Mouse (Mus musculus) embryo, embryonic 10 days (tissue): ENCODE results near the gene Nat8f2.
A peak's percentile ranks its signal among the peaks of the same experiment; 100 is the strongest.
"Not testable (repeated sequence)": the region's sequence is repeated elsewhere in the genome, so short reads cannot be mapped to it uniquely, and the experiment has no call there.

Experiments
- DNase-seq: peaks from one replicate; pipeline ENCODE4 v3.0.0-alpha.2; 2015; ENCODE audit warnings: low spot score

Nat8f2 gene

GRCm38 (mm10) chr6:85869006-85869405 is at the start of gene Nat8f2:
Nat8f2 (minus strand) TSS chr6:85869158.
- not testable (repeated sequence) for DNase-seq

- DNase-seq = not testable (repeated sequence)
These were observed 49.4 kb upstream of the Nat8f2 start for GRCm38 (mm10) chr6:85918341-85918740.

DNA sequence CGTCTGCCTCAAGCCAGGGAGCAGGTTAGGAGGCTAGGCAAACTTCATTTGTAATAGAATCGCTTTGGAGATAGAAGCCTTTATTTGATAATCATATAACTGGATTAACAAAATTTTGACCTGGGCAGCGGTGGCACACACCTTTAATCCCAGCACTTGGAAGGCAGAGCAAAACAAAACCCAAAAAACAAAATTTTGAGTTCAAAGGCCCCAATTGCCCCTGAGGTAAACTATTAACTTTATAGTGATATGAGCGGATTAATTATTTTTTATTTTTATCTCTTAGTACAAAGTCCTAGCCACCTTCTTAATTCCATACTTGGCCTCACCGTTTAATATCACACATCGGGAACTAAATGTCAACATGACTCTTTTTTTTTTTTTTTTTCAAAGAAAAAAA is 47.6 kb upstream of the Nat8f2 start:
- DNase-seq = no peak

- peak; percentile 83 for DNase-seq
These were observed 46.9 kb upstream of the Nat8f2 start, which contains the start of gene Nat8f1 for GRCm38 (mm10) chr6:85915539-85916513. Nat8f1 (minus strand) TSS chr6:85915687.

- peak; percentile 22 for DNase-seq
These were observed 46.2 kb upstream of the Nat8f2 start for GRCm38 (mm10) chr6:85915141-85915538.

DNA sequence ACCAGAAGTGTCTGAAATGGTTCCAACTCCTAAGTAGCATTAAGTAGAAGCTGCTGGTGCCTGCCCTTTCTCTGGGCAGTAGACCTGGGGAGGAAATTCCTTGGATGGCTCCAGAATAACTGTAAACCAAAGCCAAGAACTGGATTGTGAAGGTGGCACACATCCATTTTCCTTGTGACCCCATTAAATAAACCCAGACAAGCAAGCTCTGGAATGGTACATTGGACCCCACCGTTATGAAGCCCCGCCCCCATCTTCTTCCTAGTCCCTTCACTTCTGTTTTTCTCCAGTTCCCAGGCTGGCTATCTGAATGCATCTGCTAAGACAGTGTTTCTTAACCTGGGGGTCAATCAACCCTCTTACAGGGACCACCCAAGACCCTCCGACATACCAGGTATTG is 42.6 kb upstream of the Nat8f2 start, which contains the start of gene Tprkb:
TSS of gene Tprkb (plus strand) at position 279 of the 400 bp plus-strand sequence.
- no peak for DNase-seq

- DNase-seq = no peak
These were observed 40.7 kb upstream of the Nat8f2 start for GRCm38 (mm10) chr6:85909704-85910103.

DNA sequence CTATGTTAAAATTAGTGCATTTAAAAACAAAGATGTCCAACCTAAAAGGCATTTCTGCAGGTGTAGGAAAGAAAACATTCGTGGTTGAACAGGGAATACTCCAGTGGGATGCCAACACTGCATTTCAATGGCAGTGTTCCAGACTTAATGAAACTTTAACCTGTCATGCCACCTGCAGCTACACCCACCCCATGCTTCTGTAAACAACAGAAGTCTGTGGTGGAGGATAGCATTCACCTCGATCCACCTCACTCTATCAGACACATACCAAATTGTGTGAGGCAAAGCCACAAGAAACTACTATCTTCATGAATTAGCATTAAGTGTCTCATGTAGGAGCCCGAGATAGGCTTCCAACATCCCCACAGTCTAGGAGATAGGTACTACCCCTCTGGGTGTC is 39.4 kb upstream of the Nat8f2 start:
- DNase-seq = no peak

DNA sequence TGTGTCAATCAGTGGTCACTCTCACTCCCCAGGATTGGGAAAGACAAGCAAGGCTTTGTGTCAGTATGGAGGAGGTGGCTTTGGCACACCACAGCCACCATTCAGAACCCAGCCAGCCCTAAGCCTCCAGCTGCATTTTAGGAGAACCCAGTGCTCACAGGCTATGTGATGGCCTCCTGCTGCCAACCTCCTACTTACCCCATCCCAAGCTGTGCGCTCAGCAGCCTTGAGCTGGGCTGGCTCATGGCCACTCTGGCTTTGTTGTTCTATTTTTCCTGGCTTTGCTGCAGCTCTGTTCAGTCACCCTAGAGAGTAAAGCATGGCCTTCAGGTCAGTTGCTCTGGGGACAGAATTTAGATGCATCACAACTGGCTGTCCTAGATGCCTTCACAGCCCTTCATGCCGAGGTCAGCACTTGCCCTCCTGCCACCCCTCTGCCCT is 38.0 kb upstream of the Nat8f2 start:
- DNase-seq = not testable (repeated sequence)

GRCm38 (mm10) chr6:85904642-85905061 is 35.7 kb upstream of the Nat8f2 start, which contains the start of gene Nat8f4:
Nat8f4 (minus strand) TSS chr6:85904884.
- DNase-seq = peak; percentile 36

- no peak for DNase-seq
These were observed 33.3 kb upstream of the Nat8f2 start for GRCm38 (mm10) chr6:85902303-85902702.

DNA sequence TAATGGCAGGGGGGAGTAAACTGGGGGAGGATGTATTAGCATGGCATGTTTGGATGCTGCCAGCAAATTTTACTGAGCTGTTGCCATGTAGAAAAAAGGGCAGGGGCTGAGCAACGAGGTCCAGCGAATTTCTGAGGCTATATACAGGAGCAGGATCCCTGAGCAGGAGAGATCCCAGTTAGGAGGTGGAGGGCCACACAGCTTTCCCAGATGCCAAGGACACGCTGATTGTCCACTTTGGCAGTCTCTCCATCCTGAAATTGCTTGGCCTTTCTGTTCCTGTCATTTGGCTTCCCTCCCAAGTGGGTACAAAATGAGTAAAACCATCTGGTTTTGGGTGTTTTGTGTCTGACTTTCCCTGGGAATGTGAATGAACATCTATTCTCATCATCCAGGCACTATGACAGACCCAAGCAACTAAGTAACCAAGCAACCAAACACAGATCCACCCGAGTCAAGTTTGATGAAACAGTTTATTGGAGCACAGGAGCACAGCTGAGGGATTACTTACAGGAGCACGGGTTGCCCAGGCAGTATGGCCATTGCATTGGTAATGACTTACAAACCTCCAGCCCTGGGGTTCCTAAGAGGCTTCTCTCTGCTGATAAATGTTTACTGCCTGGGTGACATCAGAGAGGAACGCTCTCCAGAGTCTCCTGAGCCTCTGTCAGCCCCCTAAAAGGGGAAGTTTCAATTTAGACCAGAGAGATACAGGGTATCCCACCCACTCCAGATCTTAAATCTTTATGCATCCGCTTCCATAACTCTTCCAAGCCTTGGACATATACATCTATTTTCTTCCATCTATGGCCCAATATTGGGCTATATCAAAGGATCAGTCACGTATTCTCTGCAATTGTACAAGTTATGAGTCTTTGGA is 29.9 kb upstream of the Nat8f2 start:
- DNase-seq = not testable (repeated sequence)

DNA sequence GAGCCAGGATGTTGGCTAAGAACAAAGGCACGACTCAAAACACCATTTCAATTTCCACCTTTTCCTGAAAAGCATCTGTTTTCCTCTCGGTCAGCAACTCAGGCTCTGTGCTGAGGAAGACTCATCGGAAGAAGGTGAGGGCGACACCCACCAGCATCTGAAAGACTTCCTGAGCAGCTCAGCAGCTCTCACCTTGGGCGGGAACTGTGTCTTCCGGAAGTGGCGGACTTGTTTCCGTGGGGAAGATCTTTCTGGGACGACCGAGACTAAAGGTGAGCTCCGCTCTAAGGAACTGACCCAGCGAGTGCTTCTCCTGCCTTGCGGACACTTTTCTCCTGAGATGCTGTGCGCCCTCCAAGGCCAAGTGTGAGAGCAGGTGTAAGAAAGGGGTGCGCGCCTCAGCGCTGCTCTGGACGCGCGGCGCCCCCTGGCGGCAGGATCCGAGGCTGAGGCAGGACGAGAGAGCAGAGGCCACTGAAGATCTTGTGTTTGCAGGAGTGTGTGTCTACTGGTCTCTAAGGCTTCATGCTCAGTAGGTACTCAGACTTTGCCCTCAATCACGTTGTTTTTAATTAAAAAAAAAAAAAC is 26.2 kb upstream of the Nat8f2 start:
- not testable (repeated sequence) for DNase-seq

- DNase-seq = no peak
These were observed 20.0 kb upstream of the Nat8f2 start for GRCm38 (mm10) chr6:85888961-85889360.

DNA sequence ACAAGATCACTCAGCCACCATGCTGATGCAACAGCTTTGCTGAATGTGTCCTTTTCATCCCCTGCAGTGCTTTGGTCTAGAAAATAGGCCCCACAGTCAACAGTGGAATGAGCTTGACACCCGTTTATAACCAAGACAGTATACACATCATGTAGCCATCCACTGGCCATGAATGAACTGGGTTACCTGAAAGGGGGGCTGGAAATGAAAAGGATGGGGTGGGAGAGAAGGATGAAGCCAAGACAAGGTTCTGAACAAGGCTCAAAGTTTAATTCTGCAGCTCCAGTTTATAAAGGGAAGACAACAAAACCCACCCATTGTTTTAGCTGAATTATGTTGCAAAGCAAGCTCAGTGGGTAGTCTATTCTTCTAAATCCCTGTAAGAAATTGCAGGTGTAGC is 15.4 kb upstream of the Nat8f2 start:
- DNase-seq = no peak

GRCm38 (mm10) chr6:85883246-85883645 is 14.3 kb upstream of the Nat8f2 start:
- DNase-seq = not testable (repeated sequence)

GRCm38 (mm10) chr6:85867726-85868690 is 950 bp downstream of the Nat8f2 start:
- no peak for DNase-seq

DNA sequence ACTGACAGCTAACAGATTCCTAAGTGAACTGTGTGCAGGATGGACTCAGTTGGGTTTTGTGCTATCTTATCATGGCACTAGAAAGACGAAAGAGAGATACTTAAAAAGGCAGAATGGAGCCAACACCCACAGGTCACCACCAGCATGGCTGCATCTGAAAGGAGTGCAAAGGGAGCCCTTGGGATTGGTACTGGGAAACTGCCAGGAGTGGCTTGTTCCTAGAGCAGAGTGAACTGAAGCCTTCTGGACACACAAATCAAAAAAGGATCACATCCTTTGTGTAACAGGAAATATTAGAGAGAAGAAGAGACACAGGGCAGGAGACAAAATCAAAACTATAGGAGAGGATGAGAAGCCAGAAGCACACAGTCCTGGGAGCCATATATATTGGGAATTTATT is 2.0 kb downstream of the Nat8f2 start:
- DNase-seq = not testable (repeated sequence)

GRCm38 (mm10) chr6:85866166-85866565 is 2.8 kb downstream of the Nat8f2 start:
- not testable (repeated sequence) for DNase-seq

DNA sequence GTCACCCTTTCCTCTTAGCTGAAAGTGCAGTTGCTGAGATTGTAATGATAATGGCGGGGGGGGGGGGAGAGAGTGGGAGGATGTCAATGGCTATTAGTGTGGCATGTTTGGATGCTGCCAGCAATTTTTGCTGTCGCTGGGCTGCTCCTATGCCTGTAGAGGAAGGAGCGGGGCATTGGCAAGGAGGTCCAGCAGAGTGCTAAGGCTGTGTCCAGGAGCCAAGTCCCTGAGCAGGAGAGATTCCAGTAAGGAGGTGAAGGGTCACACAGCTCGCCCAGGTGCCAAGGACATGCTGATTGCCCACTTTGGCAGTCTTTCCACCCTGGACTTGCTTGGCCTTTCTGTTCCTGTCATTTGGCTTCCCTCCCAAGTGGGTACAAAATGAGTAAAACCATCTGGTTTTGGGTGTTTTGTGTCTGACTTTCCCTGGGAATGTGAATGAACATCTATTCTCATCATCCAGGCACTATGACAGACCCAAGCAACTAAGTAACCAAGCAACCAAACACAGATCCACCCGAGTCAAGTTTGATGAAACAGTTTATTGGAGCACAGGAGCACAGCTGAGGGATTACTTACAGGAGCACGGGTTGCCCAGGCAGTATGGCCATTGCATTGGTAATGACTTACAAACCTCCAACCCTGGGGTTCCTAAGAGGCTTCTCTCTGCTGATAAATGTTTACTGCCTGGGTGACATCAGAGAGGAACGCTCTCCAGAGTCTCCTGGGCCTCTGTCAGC is 3.9 kb downstream of the Nat8f2 start:
- not testable (repeated sequence) for DNase-seq
